Mouse (Mus musculus) neural tube, embryonic 14.5 days (tissue): ENCODE measurements around the gene Ces3a. TPM values are rescaled to one million over a fixed set of nuclear protein-coding genes. Genes with fewer than 3 reads are reported as not detected.

Experiments
- polyA plus RNA-seq: library from polyadenylated mRNA; unstranded; fragments of >200 nt; fragmentation: Nextera tagmentation; extraction: Ambion mirVana; gene quantifications from 2 replicates; pipeline ENCODE4 v1.2.1, GENCODE M21; 2014

Gene Ces3a
- polyA plus RNA-seq, 1 experiment from 2014 or later, result not detected

Other genes with a start within 250 kb of the Ces3a start
- gene Ces2b, start 217.0 kb upstream of the Ces3a start, polyA plus RNA-seq, result 0.07 and 0.18 TPM in 2 replicates
- not detected in 2 replicates for gene Ces2c, start 201.5 kb upstream of the Ces3a start, polyA plus RNA-seq
- gene Ces2e, start 122.3 kb upstream of the Ces3a start, polyA plus RNA-seq, result not detected in 2 replicates
- not detected in 2 replicates for gene Ces2f, start 101.2 kb upstream of the Ces3a start, polyA plus RNA-seq
- gene Ces2g, start 86.9 kb upstream of the Ces3a start, polyA plus RNA-seq, result not detected in 2 replicates
- gene Ces2h, start 47.7 kb upstream of the Ces3a start, polyA plus RNA-seq, result not detected in 2 replicates
- gene Ces3b, start 35.2 kb downstream of the Ces3a start, polyA plus RNA-seq, result not detected in 2 replicates
- gene Ces4a, start 83.2 kb downstream of the Ces3a start, polyA plus RNA-seq, result 0.08 TPM in 1 of 2 replicates, not detected in the other
- 32.4 and 56.8 TPM in 2 replicates for gene Cbfb, start 122.1 kb downstream of the Ces3a start, polyA plus RNA-seq
- gene D230025D16Rik, start 176.5 kb downstream of the Ces3a start, polyA plus RNA-seq, result 35.7 and 36.8 TPM in 2 replicates
- gene B3gnt9, start 206.6 kb downstream of the Ces3a start, polyA plus RNA-seq, result 6.2 and 8.3 TPM in 2 replicates
- 13.1 and 18.8 TPM in 2 replicates for gene Tradd, start 216.0 kb downstream of the Ces3a start, polyA plus RNA-seq
- gene Fbxl8, start 216.0 kb downstream of the Ces3a start, polyA plus RNA-seq, result 0.96 and 1.8 TPM in 2 replicates
- gene Hsf4, start 221.2 kb downstream of the Ces3a start, polyA plus RNA-seq, result 0.66 and 0.71 TPM in 2 replicates
- 5.5 and 5.9 TPM in 2 replicates for gene Nol3, start 227.5 kb downstream of the Ces3a start, polyA plus RNA-seq
- gene 4931428F04Rik, start 241.3 kb downstream of the Ces3a start, polyA plus RNA-seq, result 84.6 and 118 TPM in 2 replicates
- 8.0 and 12.5 TPM in 2 replicates for gene Exoc3l, start 247.5 kb downstream of the Ces3a start, polyA plus RNA-seq
- gene E2f4, start 249.1 kb downstream of the Ces3a start, polyA plus RNA-seq, result 46.4 and 49.7 TPM in 2 replicates